In the genomic region with DNA sequence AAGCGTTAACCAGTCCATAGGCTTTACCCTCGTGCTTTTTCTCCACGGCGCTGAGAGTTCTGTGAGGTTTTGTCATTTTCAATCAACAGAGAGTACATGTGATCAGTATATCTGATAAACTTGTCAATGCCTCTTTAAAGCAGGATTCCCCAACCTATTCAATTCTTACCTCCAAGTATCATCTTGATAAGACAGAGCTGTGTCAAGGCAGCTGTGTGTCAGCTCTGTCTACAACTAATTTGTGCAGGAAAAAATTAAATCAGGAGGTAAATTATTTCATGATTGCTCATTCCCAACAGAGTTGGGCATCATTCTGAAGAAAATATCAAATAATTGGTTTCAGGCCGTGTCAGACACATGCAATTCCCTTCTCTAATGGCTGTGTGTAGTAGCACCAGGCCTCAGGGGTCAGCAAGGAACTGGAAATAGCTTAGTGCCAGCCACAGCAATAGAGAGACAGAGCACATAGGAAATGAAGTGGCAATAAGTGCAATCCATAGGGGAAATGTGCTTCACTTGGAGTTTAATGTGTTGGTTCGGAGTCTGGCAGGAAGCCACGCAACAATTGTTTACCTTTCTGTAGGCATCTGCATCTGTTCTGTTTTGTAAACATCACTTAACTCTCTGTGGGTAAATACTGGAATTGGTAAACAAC, we compare ENCODE assay signal across 18 mouse cellular contexts.
DNase-seq lines count a peak whose midpoint lies in the region; ATAC-seq and TF ChIP-seq lines count a peak whose summit lies in the region.
"Had no signal": no experiment of that assay in that cellular context is flagged by ENCODE, and none has a peak within 500 bp of the region (broad histone marks: within the 10 kb centered on the region; RNA-seq: fewer than 3 reads in every experiment).

No protein-coding gene starts in this region.

- DNase-seq in lung, embryonic 14.5 days = peak; percentile 14
- no peak for DNase-seq in lung, postnatal 14 days
- no peak for DNase-seq in hindbrain, embryonic 14.5 days (ENCODE audit: low spot score)
- DNase-seq in midbrain, embryonic 14.5 days = peak; percentile 43
- DNase-seq in retina, postnatal 1 day = peak; percentile 14
- DNase-seq in lung, adult 2 months = no peak
- DNase-seq: cerebellum, adult 9-10 months; gastrocnemius, postnatal 14 days; heart, adult 2 months; heart, postnatal 4 days; right cerebral cortex, postnatal 4 days had no signal

- H3K27ac ChIP-seq in lung, embryonic 14.5 days (ENCODE audit: low read depth) = no peak overlapping the region
- H3K27ac ChIP-seq in hindbrain, embryonic 14.5 days = peak overlapping the region; percentile 26
- H3K27ac ChIP-seq in midbrain, embryonic 14.5 days (replicated peaks; ENCODE audit: low read depth, low read length) = no peak overlapping the region; the same call in 1 of the 2 replicates
- H3K27ac ChIP-seq: embryonic facial prominence, embryonic 12.5 days; heart, adult 2 months; heart, embryonic 15.5 days; kidney, embryonic 15.5 days; stomach, postnatal 0 days had no signal

- no peaks in the 10 kb centered on the region for H3K27me3 ChIP-seq in lung, embryonic 14.5 days (ENCODE audit: insufficient read depth, low read length)
- no peaks in the 10 kb centered on the region for H3K27me3 ChIP-seq in hindbrain, embryonic 14.5 days (ENCODE audit: control insufficient read depth, insufficient read depth, low read length)
- H3K27me3 ChIP-seq in midbrain, embryonic 14.5 days (ENCODE audit: control insufficient read depth, insufficient read depth, low read length) = no peaks in the 10 kb centered on the region
- H3K27me3 ChIP-seq: embryonic facial prominence, embryonic 12.5 days; heart, embryonic 15.5 days; kidney, embryonic 15.5 days had no signal

- ATAC-seq in lung, embryonic 14.5 days (ENCODE audit: insufficient read depth) = no peak
- ATAC-seq in hindbrain, embryonic 14.5 days (ENCODE audit: low FRiP score) = peak; percentile 87
- peak; percentile 62 for ATAC-seq in midbrain, embryonic 14.5 days (ENCODE audit: low FRiP score, low TSS enrichment)
- no peak for ATAC-seq in cerebellum, adult (ENCODE audit: insufficient number of reproducible peaks, low FRiP score, low TSS enrichment)
- ATAC-seq: intestine, postnatal 0 days had no signal

- no peaks in the 10 kb centered on the region for H3K4me1 ChIP-seq in lung, embryonic 14.5 days (ENCODE audit: insufficient read depth)
- H3K4me1 ChIP-seq in hindbrain, embryonic 14.5 days (replicated peaks; ENCODE audit: control insufficient read depth, insufficient read depth, low read length) = no peaks in the 10 kb centered on the region; the same call in 1 of the 2 replicates
- no peaks in the 10 kb centered on the region; the same call in 1 of the 2 replicates for H3K4me1 ChIP-seq in midbrain, embryonic 14.5 days (ENCODE audit: control insufficient read depth, insufficient read depth, low read length)
- no peaks in the 10 kb centered on the region for H3K4me1 ChIP-seq in lung, adult 2 months (ENCODE audit: control insufficient read depth, insufficient read depth, low read length)
- H3K4me1 ChIP-seq: embryonic facial prominence, embryonic 12.5 days; heart, embryonic 15.5 days; kidney, embryonic 15.5 days had no signal

- TF ChIP-seq CTCF in lung, embryonic 14.5 days (IDR thresholded peaks at IDR 0.05; ENCODE audit: low read depth) = no peak
- TF ChIP-seq CTCF in lung, adult 2 months (IDR thresholded peaks at IDR 0.05; ENCODE audit: insufficient read depth, low read length) = no peak

- H3K4me3 ChIP-seq in lung, embryonic 14.5 days (ENCODE audit: low read depth, low read length) = no peak overlapping the region
- H3K4me3 ChIP-seq in hindbrain, embryonic 14.5 days (replicated peaks; ENCODE audit: low read length) = no peak overlapping the region
- H3K4me3 ChIP-seq in midbrain, embryonic 14.5 days (replicated peaks; ENCODE audit: low read depth, low read length) = no peak overlapping the region
- no peak overlapping the region for H3K4me3 ChIP-seq in lung, adult 2 months (replicated peaks; ENCODE audit: extremely low read depth, low read depth, low read length)
- H3K4me3 ChIP-seq: embryonic facial prominence, embryonic 12.5 days; heart, adult 2 months; heart, embryonic 15.5 days; kidney, embryonic 15.5 days had no signal

- no peak overlapping the region for H3K9ac ChIP-seq in lung, embryonic 14.5 days
- H3K9ac ChIP-seq in hindbrain, embryonic 14.5 days = no peak overlapping the region
- H3K9ac ChIP-seq in midbrain, embryonic 14.5 days (replicated peaks; ENCODE audit: low read length) = no peak overlapping the region
- H3K9ac ChIP-seq: embryonic facial prominence, embryonic 12.5 days; heart, embryonic 15.5 days; kidney, embryonic 15.5 days had no signal

- no peak overlapping the region for H3K4me2 ChIP-seq in lung, embryonic 14.5 days
- no peak overlapping the region for H3K4me2 ChIP-seq in hindbrain, embryonic 14.5 days (replicated peaks)
- no peak overlapping the region for H3K4me2 ChIP-seq in midbrain, embryonic 14.5 days (ENCODE audit: low read length)
- H3K4me2 ChIP-seq: embryonic facial prominence, embryonic 12.5 days; heart, embryonic 15.5 days; kidney, embryonic 15.5 days; liver, embryonic 11.5 days had no signal

- no peak for TF ChIP-seq POLR2A in lung, adult 2 months (IDR thresholded peaks at IDR 0.05; ENCODE audit: borderline replicate concordance, extremely low read depth, low read depth, low read length)

- WGBS in lung, embryonic 14.5 days = 70% methylated on average over 7 of the region's 7 CpGs
- WGBS in hindbrain, embryonic 14.5 days = 52% methylated on average over 7 of the region's 7 CpGs
- WGBS in midbrain, embryonic 14.5 days = 63% methylated on average over 7 of the region's 7 CpGs
- WGBS in lung, adult 2 months = 70% methylated on average over 7 of the region's 7 CpGs

- H3K9me3 ChIP-seq in lung, embryonic 14.5 days (ENCODE audit: low read depth, low read length) = no peaks in the 10 kb centered on the region
- H3K9me3 ChIP-seq in hindbrain, embryonic 14.5 days (ENCODE audit: control insufficient read depth, low read length) = no peaks in the 10 kb centered on the region
- H3K9me3 ChIP-seq in midbrain, embryonic 14.5 days (ENCODE audit: control insufficient read depth, low read length) = no peaks in the 10 kb centered on the region
- H3K9me3 ChIP-seq: embryonic facial prominence, embryonic 12.5 days; heart, embryonic 15.5 days; kidney, embryonic 15.5 days had no signal

- H3K36me3 ChIP-seq in lung, embryonic 14.5 days (ENCODE audit: insufficient read depth) = no peaks in the 10 kb centered on the region
- H3K36me3 ChIP-seq in hindbrain, embryonic 14.5 days (replicated peaks; ENCODE audit: control insufficient read depth, insufficient read depth) = no peaks in the 10 kb centered on the region
- no peaks in the 10 kb centered on the region for H3K36me3 ChIP-seq in midbrain, embryonic 14.5 days (ENCODE audit: control insufficient read depth, insufficient read depth, low read length)
- H3K36me3 ChIP-seq: embryonic facial prominence, embryonic 12.5 days; heart, embryonic 15.5 days; kidney, embryonic 15.5 days had no signal

Comparison
In these comparisons a context has a peak if more than half of its experiments do, and no peak if none do; other contexts are left out.
1. DNase-seq: peak in lung, embryonic 14.5 days (single experiment), midbrain, embryonic 14.5 days (single experiment) and retina, postnatal 1 day (single experiment); none in lung, postnatal 14 days (single experiment), hindbrain, embryonic 14.5 days (single experiment) and lung, adult 2 months (single experiment).
2. ATAC-seq: peak in hindbrain, embryonic 14.5 days (single experiment) and midbrain, embryonic 14.5 days (single experiment); none in lung, embryonic 14.5 days (single experiment) and cerebellum, adult (single experiment).